Mouse (Mus musculus): ENCODE data around the gene Cap2. TPM values are rescaled to one million over a fixed set of nuclear protein-coding genes. Genes with fewer than 3 reads are reported as not detected.

Gene Cap2
- polyA plus RNA-seq, 1 experiment from 2014 or later, result 7.3 TPM

- Histone ChIP-seq H3K27me3 (ENCODE audit: insufficient read depth, low read length) (no peaks in the 10 kb centered on the region), H3K36me3 (ENCODE audit: insufficient read depth, low read length) (peaks cover 11% of the 10 kb centered on the region), H3K9me3 (ENCODE audit: low read length) (no peaks in the 10 kb centered on the region), H3K9ac (replicated peaks; ENCODE audit: low read length) (no peak overlapping the region), H3K4me2 (replicated peaks; ENCODE audit: low read depth, low read length) (no peak overlapping the region), H3K4me1 (ENCODE audit: insufficient read depth, low read length) (no peaks in the 10 kb centered on the region), H3K4me3 (ENCODE audit: low read length) (no peak overlapping the region), H3K27ac (ENCODE audit: low read length) (no peak overlapping the region)
- 83% methylated on average over 1 of the region's 1 CpGs for WGBS
- ATAC-seq (ENCODE audit: low FRiP score, low TSS enrichment), result peak; percentile 59; the same call in 1 of the 2 replicates
These were observed 193.8 kb downstream of the Cap2 start for GRCm38 (mm10) chr13:46695296-46695908.

DNA sequence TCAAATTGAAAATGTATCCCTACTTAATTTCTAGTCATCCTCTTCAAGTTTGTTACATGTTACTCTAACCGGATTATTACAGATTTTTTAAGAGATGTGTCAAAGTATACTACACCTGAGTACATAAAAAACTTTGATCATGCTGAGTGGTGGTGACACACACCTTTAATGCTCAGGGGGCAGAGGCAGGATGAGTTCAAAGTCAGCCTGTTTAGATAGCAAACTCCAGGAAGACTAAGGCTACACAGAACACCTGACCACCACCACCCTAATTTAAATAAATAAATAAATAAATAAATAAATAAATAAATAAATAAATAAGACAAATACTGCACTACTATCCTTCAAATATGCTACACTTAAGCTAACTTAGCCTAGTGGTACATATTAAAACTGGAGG, 194.3 kb downstream of the Cap2 start:
- Histone ChIP-seq H3K4me2 (replicated peaks; ENCODE audit: low read depth, low read length) (no peak overlapping the region), H3K9ac (replicated peaks; ENCODE audit: low read length) (no peak overlapping the region), H3K4me3 (ENCODE audit: low read length) (no peak overlapping the region), H3K4me1 (ENCODE audit: insufficient read depth, low read length) (no peaks in the 10 kb centered on the region), H3K27ac (ENCODE audit: low read length) (no peak overlapping the region), H3K27me3 (ENCODE audit: insufficient read depth, low read length) (no peaks in the 10 kb centered on the region), H3K9me3 (ENCODE audit: low read length) (no peaks in the 10 kb centered on the region), H3K36me3 (ENCODE audit: insufficient read depth, low read length) (peaks cover 11% of the 10 kb centered on the region)
- 96% methylated on average over 1 of the region's 1 CpGs for WGBS
- no peak for ATAC-seq (ENCODE audit: low FRiP score, low TSS enrichment)

GRCm38 (mm10) chr13:46696788-46697187, 195.1 kb downstream of the Cap2 start:
- no peaks in the 10 kb centered on the region for H3K9me3 ChIP-seq (ENCODE audit: low read length)
- no peak overlapping the region for H3K4me3 ChIP-seq (ENCODE audit: low read length)
- no peak overlapping the region for H3K9ac ChIP-seq (replicated peaks; ENCODE audit: low read length)
- no peak overlapping the region for H3K4me2 ChIP-seq (replicated peaks; ENCODE audit: low read depth, low read length)
- 87% methylated on average over 2 of the region's 2 CpGs for WGBS
- no peak overlapping the region for H3K27ac ChIP-seq (ENCODE audit: low read length)
- no peaks in the 10 kb centered on the region for H3K27me3 ChIP-seq (ENCODE audit: insufficient read depth, low read length)
- H3K36me3 ChIP-seq (ENCODE audit: insufficient read depth, low read length), result peaks cover 11% of the 10 kb centered on the region
- ATAC-seq (ENCODE audit: low FRiP score, low TSS enrichment), result no peak
- no peaks in the 10 kb centered on the region for H3K4me1 ChIP-seq (ENCODE audit: insufficient read depth, low read length)

DNA sequence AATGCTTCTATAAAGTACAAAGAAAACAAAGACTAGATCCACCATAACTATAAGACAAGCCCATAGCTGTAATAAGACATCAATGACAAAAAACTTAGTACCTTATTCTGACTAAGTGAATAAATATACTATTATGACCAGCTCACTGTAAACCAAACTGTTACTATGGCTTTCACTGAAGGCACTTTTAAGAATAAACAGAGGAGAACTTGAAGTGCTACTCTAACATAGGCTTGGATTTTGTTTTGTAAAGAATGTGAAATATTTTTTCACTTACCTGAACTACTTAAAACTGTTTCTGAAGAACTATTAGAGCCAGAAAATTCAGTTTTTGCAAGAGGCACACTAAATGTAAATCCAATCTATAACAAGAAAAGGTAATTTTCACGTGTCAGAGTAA, 197.7 kb downstream of the Cap2 start:
- Histone ChIP-seq H3K4me1 (ENCODE audit: insufficient read depth, low read length) (no peaks in the 10 kb centered on the region), H3K27me3 (ENCODE audit: insufficient read depth, low read length) (no peaks in the 10 kb centered on the region), H3K27ac (ENCODE audit: low read length) (no peak overlapping the region), H3K9me3 (ENCODE audit: low read length) (no peaks in the 10 kb centered on the region), H3K36me3 (ENCODE audit: insufficient read depth, low read length) (peaks cover 7% of the 10 kb centered on the region; the same call in 1 of the 2 replicates), H3K4me2 (replicated peaks; ENCODE audit: low read depth, low read length) (no peak overlapping the region), H3K9ac (replicated peaks; ENCODE audit: low read length) (no peak overlapping the region), H3K4me3 (ENCODE audit: low read length) (no peak overlapping the region)
- WGBS, result 87% methylated on average over 1 of the region's 1 CpGs
- no peak for ATAC-seq (ENCODE audit: low FRiP score, low TSS enrichment)

Other genes with a start within 250 kb of the Cap2 start
- 0.19 and 0.30 TPM in 2 replicates for gene Stmnd1, start 228.1 kb upstream of the Cap2 start, polyA plus RNA-seq (2015; fragmentation: Nextera tagmentation; extraction: Ambion mirVana)
- gene Rbm24, start 83.4 kb upstream of the Cap2 start, polyA plus RNA-seq (2015; fragmentation: Nextera tagmentation; extraction: Ambion mirVana), result 1.5 and 1.7 TPM in 2 replicates
- gene Fam8a1, start 167.7 kb downstream of the Cap2 start, polyA plus RNA-seq (2015; fragmentation: Nextera tagmentation; extraction: Ambion mirVana), result 7.1 and 8.1 TPM in 2 replicates
- 23.0 and 23.3 TPM in 2 replicates for gene Nup153, start 226.1 kb downstream of the Cap2 start, polyA plus RNA-seq (2015; fragmentation: Nextera tagmentation; extraction: Ambion mirVana)

Measured in kidney, embryonic 16.5 days (tissue).